Mouse (Mus musculus): ENCODE measurements around the gene Trabd. TPM values are rescaled to one million over a fixed set of nuclear protein-coding genes. Genes with fewer than 3 reads are reported as not detected.

Trabd gene
- polyA plus RNA-seq, 1 experiment from 2014 or later, result 51.6 TPM

DNA sequence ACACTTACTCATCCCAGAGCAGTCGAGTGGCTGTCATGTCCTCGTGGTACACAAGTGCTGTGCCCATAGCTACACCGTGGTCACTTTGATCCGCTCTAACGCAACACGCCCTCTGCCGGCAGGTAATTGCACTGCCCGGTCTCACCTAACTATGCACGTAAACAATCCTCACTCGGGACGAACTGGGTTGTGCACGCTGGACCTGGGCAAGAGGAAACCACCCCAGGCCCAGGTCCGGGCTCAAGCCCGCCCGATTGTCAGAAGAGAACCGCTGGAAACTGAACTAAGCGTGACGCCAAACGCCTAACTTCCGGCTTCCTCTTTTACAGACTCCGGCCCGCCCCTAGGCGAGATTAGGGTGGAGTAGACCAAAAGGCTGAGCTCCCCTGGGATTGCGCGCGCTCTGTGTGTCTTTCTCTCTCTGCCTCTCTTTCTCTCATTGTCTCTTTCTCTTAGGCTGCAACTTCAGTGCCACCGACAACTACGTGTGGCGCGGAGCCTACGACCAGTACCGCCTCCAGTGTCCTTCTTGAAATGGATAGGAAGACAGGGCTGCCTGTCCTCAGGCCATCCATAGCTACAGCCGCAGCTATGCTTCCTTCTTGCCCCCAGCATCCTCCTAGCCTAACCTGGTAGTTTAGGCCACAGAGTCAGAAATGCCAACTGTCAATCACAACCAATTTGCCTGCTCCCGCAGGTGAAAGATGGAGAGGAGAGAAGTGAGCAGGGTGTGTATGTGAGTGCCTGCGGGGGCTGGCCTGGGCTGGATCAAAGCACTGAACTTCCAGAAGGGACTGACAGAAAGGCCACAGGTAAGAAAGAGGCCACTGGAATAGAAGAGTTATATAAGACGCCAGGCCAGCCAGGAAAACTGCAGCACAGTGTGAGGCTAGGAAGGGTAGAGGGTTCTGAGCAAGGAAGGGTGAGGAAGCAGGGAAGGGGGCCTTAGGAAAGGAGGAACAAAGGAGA lies 53.7 kb downstream of the Trabd start, which contains the start of gene Hdac10:
TSS of gene Hdac10 (minus strand) at position 319 of the 969 bp plus-strand sequence.
- ATAC-seq (ENCODE audit: insufficient number of reproducible peaks, insufficient read depth, low FRiP score, low read depth), result peak; percentile 78
- peaks cover 8 to 16% of the 10 kb centered on the region in 2 experiments; a peak in 3 of 4 replicates for H3K4me1 ChIP-seq (ENCODE audit: control insufficient read depth in 2 of 2, insufficient read depth in 2 of 2, low read length in 2 of 2)
- peak within 1 kb of the TSS; percentile 73 for H3K4me2 ChIP-seq (ENCODE audit: low read length)
- peak within 1 kb of the TSS; percentile 82 to 85 for H3K27ac ChIP-seq (replicated peaks in 1 of 2; ENCODE audit: control insufficient read depth in 1 of 2, insufficient read depth in 1 of 2, low read depth in 2 of 2, low read length in 2 of 2)
- 3% methylated on average over 36 of the region's 36 CpGs for WGBS
- peak within 1 kb of the TSS; percentile 78 for H3K9ac ChIP-seq (ENCODE audit: low read length)
- no peaks in the 10 kb centered on the region for H3K9me3 ChIP-seq (ENCODE audit: control insufficient read depth, low read length)
- no peaks in the 10 kb centered on the region for H3K27me3 ChIP-seq (ENCODE audit: control insufficient read depth, insufficient read depth, low read length)
- peaks cover 50% of the 10 kb centered on the region for H3K36me3 ChIP-seq (ENCODE audit: control insufficient read depth, insufficient read depth, low read length)
- peak within 1 kb of the TSS; percentile 66 to 85 for H3K4me3 ChIP-seq (ENCODE audit: control insufficient read depth in 1 of 2, insufficient read depth in 1 of 2, low read depth in 1 of 2, low read length in 2 of 2)

DNA sequence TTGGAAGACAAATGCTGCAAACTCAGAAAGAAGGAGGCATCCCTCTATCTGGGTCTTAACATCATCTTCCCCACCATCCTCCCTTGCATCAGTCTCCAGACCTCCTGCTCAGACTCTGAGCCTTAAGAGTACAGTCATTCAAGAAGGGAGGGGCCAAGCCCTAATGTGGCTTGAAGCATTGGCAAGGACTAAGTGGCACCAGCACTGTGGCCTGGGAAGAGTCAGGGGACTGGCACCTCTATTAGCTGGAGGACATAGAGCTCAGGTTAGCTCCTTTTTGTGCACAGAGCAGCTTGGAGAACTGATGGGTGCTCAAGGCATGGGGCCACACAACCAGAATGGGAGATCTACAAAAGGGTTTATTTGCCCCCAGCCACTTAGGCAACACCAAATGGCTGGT lies 55.3 kb downstream of the Trabd start:
- Histone ChIP-seq H3K9me3 (ENCODE audit: control insufficient read depth, low read length) (no peaks in the 10 kb centered on the region), H3K27me3 (ENCODE audit: control insufficient read depth, insufficient read depth, low read length) (no peaks in the 10 kb centered on the region), H3K4me2 (ENCODE audit: low read length) (no peak overlapping the region), H3K4me3 (ENCODE audit: control insufficient read depth in 1 of 2, insufficient read depth in 1 of 2, low read depth in 1 of 2, low read length in 2 of 2) (no peak overlapping the region), H3K4me1 (ENCODE audit: control insufficient read depth in 2 of 2, insufficient read depth in 2 of 2, low read length in 2 of 2) (peaks cover 6 to 12% of the 10 kb centered on the region in 2 experiments; a peak in 3 of 4 replicates), H3K36me3 (ENCODE audit: control insufficient read depth, insufficient read depth, low read length) (peaks cover 38% of the 10 kb centered on the region), H3K27ac (replicated peaks in 1 of 2; ENCODE audit: control insufficient read depth in 1 of 2, insufficient read depth in 1 of 2, low read depth in 2 of 2, low read length in 2 of 2) (no peak overlapping the region), H3K9ac (ENCODE audit: low read length) (no peak overlapping the region)
- ATAC-seq (ENCODE audit: insufficient number of reproducible peaks, insufficient read depth, low FRiP score, low read depth), result no peak

DNA sequence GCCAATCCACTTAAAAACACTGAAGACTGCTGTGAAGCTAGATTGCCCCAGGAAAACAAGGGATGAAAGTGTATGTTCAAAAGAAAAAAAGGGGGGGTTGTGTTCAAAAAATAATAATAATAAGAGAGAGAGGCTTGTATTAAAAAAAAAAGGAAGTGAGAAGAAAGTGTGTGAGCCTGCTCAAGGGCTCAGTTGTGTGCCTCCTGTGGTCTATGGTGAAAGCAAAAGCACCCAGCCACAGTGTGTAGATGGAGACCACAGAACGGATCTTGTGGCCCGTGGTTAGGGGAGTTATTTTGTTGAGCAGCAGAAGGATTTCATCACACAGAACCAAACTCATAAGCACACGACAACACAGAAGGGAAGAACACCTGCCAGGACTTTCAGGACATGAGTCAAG lies 56.4 kb downstream of the Trabd start:
- Histone ChIP-seq H3K36me3 (ENCODE audit: control insufficient read depth, insufficient read depth, low read length) (peaks cover 33% of the 10 kb centered on the region), H3K4me3 (ENCODE audit: control insufficient read depth in 1 of 2, insufficient read depth in 1 of 2, low read depth in 1 of 2, low read length in 2 of 2) (no peak overlapping the region), H3K27ac (replicated peaks in 1 of 2; ENCODE audit: control insufficient read depth in 1 of 2, insufficient read depth in 1 of 2, low read depth in 2 of 2, low read length in 2 of 2) (no peak overlapping the region), H3K4me2 (ENCODE audit: low read length) (no peak overlapping the region), H3K9ac (ENCODE audit: low read length) (no peak overlapping the region), H3K9me3 (ENCODE audit: control insufficient read depth, low read length) (no peaks in the 10 kb centered on the region), H3K4me1 (ENCODE audit: control insufficient read depth in 2 of 2, insufficient read depth in 2 of 2, low read length in 2 of 2) (peaks cover 6 to 12% of the 10 kb centered on the region in 2 experiments; a peak in 3 of 4 replicates), H3K27me3 (ENCODE audit: control insufficient read depth, insufficient read depth, low read length) (no peaks in the 10 kb centered on the region)
- 84% methylated on average over 3 of the region's 3 CpGs for WGBS
- no peak for ATAC-seq (ENCODE audit: insufficient number of reproducible peaks, insufficient read depth, low FRiP score, low read depth)

Other genes with a start within 250 kb of the Trabd start
- 42.3 and 47.1 TPM in 2 replicates for gene Pim3, start 212.9 kb upstream of the Trabd start, polyA plus RNA-seq (2014; fragmentation: Nextera tagmentation; extraction: Ambion mirVana)
- not detected in 2 replicates for gene Ttll8, start 120.7 kb upstream of the Trabd start, polyA plus RNA-seq (2014; fragmentation: Nextera tagmentation; extraction: Ambion mirVana)
- gene Mlc1, start 96.1 kb upstream of the Trabd start, polyA plus RNA-seq (2014; fragmentation: Nextera tagmentation; extraction: Ambion mirVana), result not detected in 2 replicates
- 86.2 and 92.8 TPM in 2 replicates for gene Mov10l1, start 92.2 kb upstream of the Trabd start, polyA plus RNA-seq (2014; fragmentation: Nextera tagmentation; extraction: Ambion mirVana)
- 2.3 and 2.6 TPM in 2 replicates for gene Panx2, start 15.4 kb upstream of the Trabd start, polyA plus RNA-seq (2014; fragmentation: Nextera tagmentation; extraction: Ambion mirVana)
- gene Selenoo, start 14.0 kb downstream of the Trabd start, polyA plus RNA-seq (2014; fragmentation: Nextera tagmentation; extraction: Ambion mirVana), result 14.0 and 16.4 TPM in 2 replicates
- 10.9 and 11.3 TPM in 2 replicates for gene Tubgcp6, start 48.0 kb downstream of the Trabd start, polyA plus RNA-seq (2014; fragmentation: Nextera tagmentation; extraction: Ambion mirVana)
- 11.0 and 11.5 TPM in 2 replicates for gene Hdac10, start 53.6 kb downstream of the Trabd start, polyA plus RNA-seq (2014; fragmentation: Nextera tagmentation; extraction: Ambion mirVana)
- 21.0 and 23.0 TPM in 2 replicates for gene Mapk12, start 65.6 kb downstream of the Trabd start, polyA plus RNA-seq (2014; fragmentation: Nextera tagmentation; extraction: Ambion mirVana)
- gene Mapk11, start 74.5 kb downstream of the Trabd start, polyA plus RNA-seq (2014; fragmentation: Nextera tagmentation; extraction: Ambion mirVana), result 2.5 and 3.2 TPM in 2 replicates
- gene Plxnb2, start 105.7 kb downstream of the Trabd start, polyA plus RNA-seq (2014; fragmentation: Nextera tagmentation; extraction: Ambion mirVana), result 87.4 and 99.3 TPM in 2 replicates
- 14.8 and 16.6 TPM in 2 replicates for gene Dennd6b, start 121.4 kb downstream of the Trabd start, polyA plus RNA-seq (2014; fragmentation: Nextera tagmentation; extraction: Ambion mirVana)
- 21.9 and 22.9 TPM in 2 replicates for gene Ppp6r2, start 136.4 kb downstream of the Trabd start, polyA plus RNA-seq (2014; fragmentation: Nextera tagmentation; extraction: Ambion mirVana)
- 38.2 and 45.1 TPM in 2 replicates for gene Sbf1, start 240.2 kb downstream of the Trabd start, polyA plus RNA-seq (2014; fragmentation: Nextera tagmentation; extraction: Ambion mirVana)
- 0.20 and 0.40 TPM in 2 replicates for gene Adm2, start 247.6 kb downstream of the Trabd start, polyA plus RNA-seq (2014; fragmentation: Nextera tagmentation; extraction: Ambion mirVana)

All from heart, embryonic 14.5 days (tissue).